In the genomic region with DNA sequence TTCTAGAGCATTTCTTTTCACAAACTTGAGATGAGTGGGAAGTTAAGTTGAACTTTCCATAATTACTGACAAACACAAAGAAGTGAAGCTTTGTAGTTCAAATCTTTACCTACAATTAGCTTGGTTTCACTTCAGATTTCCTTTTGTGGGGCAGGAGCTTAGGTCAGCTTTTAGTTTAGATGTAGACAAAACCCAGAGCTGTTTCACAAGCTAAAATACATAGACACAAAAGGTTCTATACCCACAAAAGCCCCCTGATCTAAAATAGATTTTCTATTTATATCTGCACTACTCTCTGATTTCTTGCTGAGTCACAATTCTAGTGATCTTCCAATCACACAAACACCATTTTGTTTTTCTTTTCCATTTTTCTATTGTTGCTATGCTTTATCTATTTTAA, we compare ENCODE assay signal across 19 mouse cellular contexts.
A peak's percentile ranks its signal among the peaks of the same experiment; 100 is the strongest.
DNase-seq lines count a peak whose midpoint lies in the region; TF ChIP-seq lines count a peak whose summit lies in the region.
"Had no signal": no experiment of that assay in that cellular context is flagged by ENCODE, and none has a peak within 500 bp of the region (broad histone marks: within the 10 kb centered on the region; RNA-seq: fewer than 3 reads in every experiment).

No protein-coding gene starts in this region.

- DNase-seq in A20 (ENCODE audit: low read depth, low spot score) (peak; percentile 36), CH12.LX (ENCODE audit: extremely low read depth) (peak; percentile 40)
- DNase-seq in heart, adult 18-20 months, result no peak
- DNase-seq in Muller cell, postnatal 12 days (ENCODE audit: inconsistent ontology term), result no peak
- DNase-seq: adrenal gland, adult 2 months; adrenal gland, adult 8-10 months; adrenal gland, postnatal 10 days; adrenal gland, postnatal 14 days; adrenal gland, postnatal 25 days; adrenal gland, postnatal 36 days; B cell, adult 2 months; cerebellum, adult 11 months; cerebellum, adult 11-12 months; cerebellum, adult 18-20 months; cerebellum, adult 2 months; cerebellum, adult 8-10 months; cerebellum, adult 9-10 months had no signal

- no peaks in the 10 kb centered on the region for H3K9me3 ChIP-seq in CH12.LX (replicated peaks; ENCODE audit: low read length)
- H3K9me3 ChIP-seq: G1E had no signal

- H3K4me1 ChIP-seq in CH12.LX (ENCODE audit: control insufficient read depth in 1 of 2, insufficient read depth in 2 of 2), result peaks cover 5 to 21% of the 10 kb centered on the region in 2 experiments; a peak in 2 of 4 replicates

- H3K4me3 ChIP-seq in CH12.LX (replicated peaks in 1 of 3; ENCODE audit: low read depth in 2 of 3, low read length in 2 of 3, poor library complexity in 1 of 3), result no peak overlapping the region

- H3K4me2 ChIP-seq in CH12.LX (ENCODE audit: insufficient read depth, low read depth, poor library complexity, severe bottlenecking), result peak overlapping the region; percentile 36; the same call in 1 of the 2 replicates

- TF ChIP-seq CTCF in CH12.LX (conservative IDR thresholded peaks at IDR 0.05 in 1 of 2, IDR thresholded peaks at IDR 0.05 in 1 of 2; ENCODE audit: low read depth in 2 of 2, low read length in 2 of 2), result no peak

- TF ChIP-seq POLR2A in CH12.LX (IDR thresholded peaks at IDR 0.05; ENCODE audit: low read depth, low read length), result no peak

- no peaks in the 10 kb centered on the region for H3K79me2 ChIP-seq in CH12.LX (replicated peaks; ENCODE audit: control insufficient read depth, extremely low read depth, insufficient read depth, poor library complexity, severe bottlenecking)

- no peak for TF ChIP-seq RAD21 in CH12.LX (IDR thresholded peaks at IDR 0.05; ENCODE audit: low read depth, low read length)

- H3K27me3 ChIP-seq in CH12.LX (replicated peaks), result no peaks in the 10 kb centered on the region
- H3K27me3 ChIP-seq: Patski had no signal

- dilution Hi-C loops in CH12.LX (cut with MboI; ENCODE audit: extremely low pct_ligation_motif_present, extremely low pct_unique_long_range_greater_than_20kb, low sequenced_read_pairs), result no loop called here

- H3K27ac ChIP-seq in CH12.LX (ENCODE audit: insufficient read depth, low read depth), result no peak overlapping the region

- in situ Hi-C loops in CH12.LX (cut with MboI; ENCODE audit: low pct_ligation_motif_present, low pct_unique_long_range_greater_than_20kb, low sequenced_read_pairs), result no loop called here

- no peaks in the 10 kb centered on the region for H3K36me3 ChIP-seq in CH12.LX (replicated peaks in 1 of 2; ENCODE audit: control insufficient read depth in 1 of 2, insufficient read depth in 1 of 2, low read length in 1 of 2)
- H3K36me3 ChIP-seq: G1E had no signal

- no peak overlapping the region for H3K9ac ChIP-seq in CH12.LX (ENCODE audit: insufficient read depth, low read depth)

- TF ChIP-seq EP300 in CH12.LX (IDR thresholded peaks at IDR 0.05; ENCODE audit: low read length), result peak; percentile 32; the same call in 1 of the 2 replicates

TF ChIP-seq in CH12.LX, 34 proteins besides CTCF, POLR2A, EP300 and RAD21:
- TF ChIP-seq MXI1 (IDR thresholded peaks at IDR 0.05; ENCODE audit: low read depth, low read length), result no peak
- TF ChIP-seq USF2 (conservative IDR thresholded peaks at IDR 0.05; ENCODE audit: low read depth, low read length), result no peak
- peak; percentile 95 for TF ChIP-seq MEF2A (IDR thresholded peaks at IDR 0.05; ENCODE audit: borderline replicate concordance, low read depth, low read length)
- TF ChIP-seq UBTF (IDR thresholded peaks at IDR 0.05; ENCODE audit: low read depth, low read length), result no peak
- TF ChIP-seq PAX5 (IDR thresholded peaks at IDR 0.05; ENCODE audit: low read length), result no peak
- peak; percentile 52 for TF ChIP-seq IRF4 (IDR thresholded peaks at IDR 0.05; ENCODE audit: low read depth, low read length)
- TF ChIP-seq ZC3H11A (IDR thresholded peaks at IDR 0.05; ENCODE audit: low read depth, low read length), result no peak
- no peak for TF ChIP-seq SIN3A (IDR thresholded peaks at IDR 0.05; ENCODE audit: low read length)
- TF ChIP-seq NELFE (IDR thresholded peaks at IDR 0.05; ENCODE audit: low read depth, low read length), result no peak
- peak; percentile 8; the same call in 1 of the 2 replicates for TF ChIP-seq JUN (IDR thresholded peaks at IDR 0.05; ENCODE audit: insufficient read depth, low read depth, low read length)
- TF ChIP-seq ZMIZ1 (IDR thresholded peaks at IDR 0.05; ENCODE audit: low read depth, low read length), result no peak
- TF ChIP-seq SMC3 (IDR thresholded peaks at IDR 0.05; ENCODE audit: low read depth, low read length), result no peak
- TF ChIP-seq E2F4 (IDR thresholded peaks at IDR 0.05; ENCODE audit: insufficient replicate concordance, low read depth, low read length), result no peak
- TF ChIP-seq MYC (IDR thresholded peaks at IDR 0.05; ENCODE audit: low read depth, low read length), result no peak
- TF ChIP-seq MAX (IDR thresholded peaks at IDR 0.05; ENCODE audit: low read length), result no peak
- TF ChIP-seq KAT2A (IDR thresholded peaks at IDR 0.05; ENCODE audit: insufficient replicate concordance, low read length), result no peak
- TF ChIP-seq RCOR1 (conservative IDR thresholded peaks at IDR 0.05; ENCODE audit: low read depth, low read length), result no peak
- no peak for TF ChIP-seq MAFK (IDR thresholded peaks at IDR 0.05; ENCODE audit: insufficient replicate concordance, low read length)
- 0 out of 2 replicates have a peak, but pooled peaks have one; percentile 7 for TF ChIP-seq JUND (conservative IDR thresholded peaks at IDR 0.05; ENCODE audit: low read depth, low read length)
- TF ChIP-seq ETS1 (conservative IDR thresholded peaks at IDR 0.05; ENCODE audit: low read depth, low read length), result no peak
- no peak for TF ChIP-seq TCF12 (IDR thresholded peaks at IDR 0.05; ENCODE audit: low read depth, low read length)
- no peak for TF ChIP-seq ZKSCAN1 (IDR thresholded peaks at IDR 0.05; ENCODE audit: borderline replicate concordance, low read depth, low read length)
- TF ChIP-seq TBP (conservative IDR thresholded peaks at IDR 0.05; ENCODE audit: low read depth, low read length), result no peak
- no peak for TF ChIP-seq ZNF384 (IDR thresholded peaks at IDR 0.05; ENCODE audit: low read depth, low read length)

Comparison
In these comparisons a context has a peak if more than half of its experiments do, and no peak if none do; other contexts are left out.
1. DNase-seq: peak in A20 (single experiment) and CH12.LX (single experiment); none in heart, adult 18-20 months (0 of 2) and Muller cell, postnatal 12 days (single experiment).